Mouse (Mus musculus) 416B (cell line): ENCODE measurements around the gene Lama5.

Source experiments
- DNase-seq: peaks from one replicate; pipeline ENCODE4 v3.0.0; 2011; ENCODE audit warnings: low read depth

The Lama5 gene

DNA sequence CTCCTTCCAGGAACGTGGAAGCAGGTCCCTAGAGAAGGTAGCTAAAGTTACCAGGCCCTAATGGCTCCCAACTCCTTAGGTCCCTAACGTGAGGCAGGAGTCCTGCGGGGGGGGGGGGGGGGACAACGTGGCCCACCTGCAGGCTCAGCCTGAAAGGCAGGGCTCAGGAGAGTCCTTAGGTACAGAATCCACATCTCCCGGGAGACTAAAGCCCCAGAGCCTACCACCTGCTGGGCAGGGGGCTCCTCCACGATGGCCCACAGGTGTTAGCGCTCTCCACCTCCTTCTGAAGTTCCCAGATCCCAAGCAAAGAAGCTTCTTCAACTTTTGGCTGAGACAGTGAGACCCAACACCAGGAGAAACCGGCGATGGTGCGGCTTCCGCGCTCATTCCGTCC, 1.0 kb downstream of the Lama5 start:
- no peak for DNase-seq

DNA sequence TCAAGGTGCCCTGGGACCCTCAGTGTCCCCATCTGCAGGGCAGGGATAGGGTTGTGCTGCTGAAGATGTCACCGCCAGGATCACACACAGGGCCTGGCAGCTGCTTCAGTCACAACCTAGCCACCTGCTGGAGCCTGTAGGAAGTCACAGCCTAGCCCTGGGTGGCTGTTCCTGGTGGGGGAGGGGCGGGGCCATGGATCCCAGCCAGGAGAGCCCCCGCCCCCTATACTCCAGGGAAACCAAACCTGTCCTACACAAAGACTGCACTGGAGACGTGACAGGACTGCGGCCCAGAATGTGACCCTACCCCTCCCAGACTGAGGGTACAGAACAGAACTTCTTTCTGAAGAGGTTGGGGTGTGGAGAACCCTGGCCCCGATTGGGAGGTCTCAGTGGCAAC, 3.4 kb downstream of the Lama5 start:
- no peak for DNase-seq

DNA sequence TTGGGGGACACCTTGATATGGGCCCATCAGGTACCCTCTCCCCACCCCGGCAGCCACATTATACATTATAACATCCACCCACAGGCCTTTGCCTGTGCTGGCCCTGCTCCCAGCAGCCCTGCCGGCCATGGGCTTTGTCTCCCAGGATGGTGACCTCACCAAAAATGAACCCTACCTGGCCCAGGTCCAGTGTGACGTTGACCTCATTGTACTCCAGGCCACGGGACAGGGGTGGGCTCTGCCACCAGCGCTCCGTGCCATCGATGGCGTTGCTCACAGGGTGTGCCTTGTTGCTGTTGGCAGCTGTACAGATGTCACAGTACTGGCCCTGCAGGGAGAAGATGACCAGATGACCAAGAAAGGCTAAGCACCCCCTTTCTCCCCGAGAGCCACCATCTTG, 4.6 kb downstream of the Lama5 start:
- no peak for DNase-seq

DNA sequence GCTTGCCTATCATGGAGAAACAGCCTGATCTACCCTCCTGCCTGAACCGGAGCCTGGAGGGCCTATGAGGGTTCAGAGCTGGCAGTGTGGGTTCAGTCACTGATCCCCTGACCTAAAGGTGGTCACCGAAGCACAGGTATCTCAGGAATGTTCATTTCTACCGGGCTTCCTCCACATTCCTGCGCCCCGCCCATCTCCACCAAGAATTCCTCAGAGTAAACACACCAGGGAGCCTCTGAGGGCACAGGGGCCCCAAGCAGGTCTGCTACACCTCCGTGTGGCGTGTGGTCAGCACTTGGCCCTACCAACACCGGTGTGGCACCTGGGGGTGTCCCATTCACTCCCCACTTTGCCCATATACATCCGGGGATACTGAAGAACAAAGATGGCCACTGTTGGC, 5.5 kb downstream of the Lama5 start:
- DNase-seq = no peak

DNA sequence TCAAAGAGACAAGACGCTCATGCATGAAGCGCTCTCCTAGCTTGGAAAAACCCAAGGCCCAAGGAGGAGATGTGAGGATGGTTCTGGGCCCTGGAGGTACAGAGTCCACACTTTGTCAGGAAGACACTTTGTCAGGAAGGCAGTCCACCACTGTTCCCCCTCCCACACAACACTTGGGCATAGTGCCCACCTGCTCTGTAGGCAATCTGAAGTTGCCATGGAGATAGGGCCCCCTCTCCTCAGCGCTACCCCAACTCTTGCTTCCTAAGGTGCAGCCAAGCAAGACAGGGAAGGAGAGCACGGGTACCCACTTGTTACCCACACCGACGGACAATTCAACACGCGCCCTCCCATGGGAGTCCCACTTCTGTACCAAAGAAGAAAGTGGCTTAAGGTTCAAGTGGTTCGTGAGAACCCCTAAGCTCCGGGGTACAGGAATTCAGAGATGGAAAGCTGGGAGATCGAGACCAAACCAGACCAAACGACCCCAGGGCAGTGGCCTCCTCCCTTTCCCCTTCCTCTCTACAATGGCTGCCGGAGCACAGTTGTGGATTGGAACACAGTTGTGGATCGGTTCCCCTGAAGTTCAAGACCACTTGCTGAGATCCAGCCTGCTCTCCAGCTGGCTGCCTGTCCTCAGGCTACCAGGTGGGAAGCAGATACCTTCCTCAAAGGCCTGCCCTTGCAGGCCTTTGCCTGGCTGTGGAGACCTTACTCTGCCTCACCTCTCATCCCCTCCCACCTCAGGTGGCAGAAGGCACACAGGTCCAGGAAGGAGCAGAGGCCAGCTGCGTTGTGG, 6.3 kb downstream of the Lama5 start:
- DNase-seq = no peak

DNA sequence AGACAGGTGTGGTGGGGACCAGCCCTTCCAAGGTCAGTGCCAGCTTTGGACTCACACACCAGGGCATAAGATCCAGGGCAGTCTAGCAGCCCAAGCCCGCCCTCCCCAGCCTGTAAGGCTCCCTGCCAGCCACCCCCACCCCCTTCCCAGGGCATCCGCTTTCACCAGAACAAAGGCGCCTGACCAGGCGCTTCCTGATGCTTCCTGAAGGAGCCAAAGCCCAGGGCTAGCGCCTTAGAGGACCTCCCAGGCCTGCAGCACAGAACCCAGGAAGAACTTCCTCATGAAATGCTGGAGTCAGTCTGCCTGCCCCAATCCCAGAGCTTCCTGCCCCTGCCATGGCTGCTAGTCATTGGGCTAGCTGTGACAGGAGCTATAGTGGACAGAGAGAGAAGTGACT, 7.0 kb downstream of the Lama5 start:
- no peak for DNase-seq

DNA sequence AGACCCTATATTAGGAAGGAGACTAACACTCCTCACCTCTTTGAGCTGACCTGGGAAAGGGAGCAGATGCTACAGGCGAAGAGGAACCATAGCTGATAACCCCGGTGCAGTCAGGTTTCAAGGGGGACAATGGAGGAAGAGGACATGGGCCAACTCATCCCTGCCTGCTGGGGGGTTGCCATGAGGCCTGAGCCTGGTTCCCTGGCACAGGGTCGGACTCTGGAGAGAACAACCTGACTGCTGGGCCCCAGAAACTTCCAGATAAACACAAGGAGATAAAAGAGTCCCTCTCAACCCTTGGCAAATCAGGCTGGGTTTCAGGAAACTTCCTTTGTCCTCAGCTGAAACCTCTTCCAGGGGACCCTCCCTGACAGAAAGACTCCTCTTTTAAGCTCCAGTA, 7.4 kb downstream of the Lama5 start:
- no peak for DNase-seq

DNA sequence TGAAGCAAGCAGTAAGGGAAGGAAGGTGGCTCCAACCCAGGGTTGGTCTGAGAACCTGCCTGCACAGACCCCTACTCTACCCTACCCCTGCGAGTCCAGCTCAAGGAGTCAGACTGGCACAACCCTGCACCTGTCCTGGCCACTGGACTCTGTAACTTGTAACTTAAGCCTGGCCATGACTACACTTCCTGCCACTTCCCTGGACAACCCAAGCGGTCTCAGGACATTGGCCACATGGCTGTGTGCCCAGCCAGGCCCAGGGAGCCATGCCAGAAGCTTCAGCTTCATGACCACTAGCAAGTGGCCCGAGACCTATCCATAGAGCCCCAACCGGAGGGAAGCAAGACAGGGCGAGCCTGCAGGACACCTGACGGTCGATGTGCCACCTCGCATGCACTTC, 8.1 kb downstream of the Lama5 start:
- peak; percentile 42 for DNase-seq

DNA sequence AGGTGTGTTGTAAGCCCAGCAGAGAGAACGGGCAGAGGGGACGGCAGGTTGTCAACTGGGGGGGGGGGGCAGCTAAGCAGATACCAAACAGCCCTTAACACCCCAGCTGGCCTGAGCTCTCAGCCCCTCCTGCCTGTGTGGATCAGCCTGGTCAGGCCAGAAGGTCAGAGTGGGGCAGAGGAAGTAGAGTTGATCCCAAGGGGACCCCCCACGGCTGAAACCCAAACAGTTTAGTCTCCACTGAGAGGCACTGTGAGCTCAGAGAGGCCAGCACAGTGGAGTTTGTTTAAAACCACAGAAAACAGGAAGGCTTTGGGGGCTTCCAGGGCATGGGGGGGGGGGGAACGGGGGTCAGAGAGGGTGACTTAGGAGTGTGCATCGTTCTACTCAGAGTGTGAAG, 8.7 kb downstream of the Lama5 start:
- no peak for DNase-seq

DNA sequence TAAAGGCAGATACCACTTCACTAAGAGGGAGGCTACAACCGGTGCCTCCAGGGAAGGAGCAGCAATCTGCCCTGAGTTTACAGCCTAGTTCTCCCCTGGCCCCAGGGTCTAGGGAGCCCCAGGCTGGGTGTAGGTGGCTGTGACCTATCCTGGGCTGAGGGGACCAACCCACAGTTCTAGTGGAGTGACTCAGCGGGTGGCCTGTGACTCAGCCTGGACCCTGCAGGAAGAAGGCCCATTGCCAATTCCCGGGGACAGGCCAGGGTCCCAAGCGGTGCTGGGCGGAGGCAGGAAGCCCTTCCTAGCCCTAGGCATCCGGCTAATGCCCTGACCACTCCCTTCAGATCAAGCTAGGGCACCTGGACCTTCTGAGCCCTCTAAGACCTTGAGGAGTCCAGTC, 9.7 kb downstream of the Lama5 start:
- peak; percentile 75 for DNase-seq

DNA sequence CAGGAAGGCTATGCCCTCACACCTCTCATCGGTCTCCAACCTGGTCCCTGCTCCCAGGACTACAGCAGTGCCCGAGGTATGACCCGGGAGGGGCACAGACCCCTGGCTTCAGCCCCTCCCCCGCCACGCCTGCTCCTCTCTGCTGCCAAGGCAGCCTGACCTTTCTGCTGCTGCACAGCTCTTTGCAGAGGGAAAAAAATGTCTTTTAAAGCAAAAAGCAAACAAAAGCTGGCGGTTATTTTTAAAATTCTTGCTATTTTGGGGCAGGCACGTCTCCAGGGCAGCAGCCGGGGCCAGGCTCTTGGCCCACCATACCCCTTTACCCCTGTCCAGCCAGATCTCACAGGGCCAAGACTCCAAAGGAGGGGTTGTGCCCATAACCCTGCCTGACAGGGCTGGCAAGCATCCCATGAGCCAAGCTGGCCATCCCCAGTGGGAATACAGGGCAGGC, 10.6 kb downstream of the Lama5 start:
- no peak for DNase-seq

DNA sequence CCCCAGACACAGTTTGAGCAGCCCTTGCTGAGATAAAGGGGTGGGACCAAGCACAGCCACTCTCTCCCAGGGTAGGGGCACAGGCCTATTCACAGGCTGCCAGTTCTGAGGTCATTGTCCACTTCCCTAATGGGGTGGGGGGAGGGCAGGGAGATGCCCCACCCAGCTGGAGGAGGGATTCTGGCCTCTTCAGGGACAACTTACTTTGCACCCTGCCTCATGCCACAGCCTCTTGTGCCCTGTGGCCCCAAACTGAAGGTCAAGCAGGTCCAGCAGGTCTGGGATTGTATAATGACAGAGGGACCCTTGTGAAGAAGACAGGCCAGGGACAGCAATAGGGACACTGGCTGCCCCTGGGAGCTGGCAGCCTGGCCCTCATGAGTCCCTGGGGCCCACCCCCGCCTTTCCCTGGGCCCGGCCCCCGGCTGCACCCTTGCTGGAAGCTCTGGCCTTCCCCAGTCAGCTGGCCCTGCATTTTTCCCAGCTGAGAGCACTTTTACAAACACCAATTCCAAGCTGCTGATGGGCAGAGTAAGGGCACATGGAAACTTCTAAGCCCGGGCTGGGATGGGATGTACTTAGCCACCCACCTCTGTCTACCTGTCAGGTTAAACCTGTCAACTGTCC, 11.2 kb downstream of the Lama5 start:
- DNase-seq = no peak

DNA sequence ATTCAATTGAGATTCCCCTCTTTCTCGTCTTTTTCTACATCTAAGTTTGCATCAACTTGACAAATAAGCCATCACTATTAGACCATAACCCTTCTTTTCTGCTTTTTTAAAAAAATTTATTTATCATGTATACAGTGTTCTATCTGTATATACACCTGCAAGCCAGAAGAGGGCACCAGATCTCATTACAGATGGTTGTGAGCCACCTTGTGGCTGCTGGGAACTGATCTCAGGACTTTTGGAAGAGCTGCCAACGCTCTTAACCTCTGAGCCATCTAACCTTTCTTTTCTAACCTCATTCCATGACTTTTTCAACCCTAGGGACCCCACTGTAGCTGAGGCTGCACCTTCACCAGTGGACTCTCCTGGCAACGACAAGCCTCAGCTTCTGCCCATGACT, 13.4 kb downstream of the Lama5 start:
- DNase-seq = no peak

DNA sequence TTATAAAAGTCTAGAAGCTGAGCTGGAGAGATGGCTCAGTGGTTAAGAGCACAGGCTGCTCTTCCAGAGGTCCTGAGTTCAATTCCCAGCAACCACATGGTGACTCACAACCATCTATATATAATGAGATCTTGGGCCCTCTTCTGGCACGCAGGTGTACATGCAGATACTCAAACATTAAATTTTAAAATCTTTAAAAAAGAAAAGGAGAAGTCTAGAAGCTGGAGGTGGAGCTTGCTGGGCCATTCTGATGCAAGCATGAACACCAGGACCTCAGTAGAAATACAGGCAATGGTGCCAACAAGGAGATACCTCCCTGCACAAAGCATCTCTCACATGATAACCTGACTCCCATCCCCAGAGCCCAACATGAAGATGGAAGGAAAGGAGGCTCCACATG, 16.7 kb downstream of the Lama5 start:
- peak; percentile 60 for DNase-seq

DNA sequence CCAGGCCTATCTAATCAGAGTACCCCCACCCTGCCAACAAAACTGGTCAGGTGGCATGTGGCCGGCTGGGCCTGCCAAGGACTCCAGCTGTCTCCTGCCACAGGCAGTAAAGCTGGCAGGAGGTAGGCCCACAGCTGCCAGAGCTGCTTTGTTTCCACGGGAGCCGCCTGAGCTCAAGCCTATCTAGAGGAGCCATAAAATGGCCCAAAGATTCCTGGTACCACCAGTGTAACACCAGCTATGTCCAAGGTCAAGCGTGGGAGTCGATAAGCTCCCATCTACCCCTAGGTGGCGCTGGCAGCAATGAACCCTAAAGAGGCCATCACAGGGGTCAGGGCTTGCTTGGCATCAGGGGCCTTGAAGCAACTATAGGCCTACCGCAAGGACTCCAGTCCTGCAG, 17.8 kb downstream of the Lama5 start:
- DNase-seq = peak; percentile 68

DNA sequence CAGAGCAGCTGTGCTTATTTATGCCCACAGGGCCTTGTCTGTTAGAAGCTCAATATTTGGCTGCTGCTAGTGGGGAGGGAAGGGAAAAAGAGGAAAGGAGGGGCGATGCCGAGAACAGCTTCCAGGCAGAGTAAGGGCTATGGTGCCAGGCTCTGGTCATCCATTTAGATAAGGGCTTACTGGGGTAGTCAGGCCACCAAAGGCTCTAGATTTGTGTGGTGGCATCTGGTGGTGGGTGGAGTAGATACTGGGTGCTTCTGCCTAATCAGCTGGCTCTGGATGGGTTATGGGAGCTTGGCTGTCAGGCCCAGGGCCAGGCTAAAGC, 19.7 kb downstream of the Lama5 start:
- DNase-seq = no peak

DNA sequence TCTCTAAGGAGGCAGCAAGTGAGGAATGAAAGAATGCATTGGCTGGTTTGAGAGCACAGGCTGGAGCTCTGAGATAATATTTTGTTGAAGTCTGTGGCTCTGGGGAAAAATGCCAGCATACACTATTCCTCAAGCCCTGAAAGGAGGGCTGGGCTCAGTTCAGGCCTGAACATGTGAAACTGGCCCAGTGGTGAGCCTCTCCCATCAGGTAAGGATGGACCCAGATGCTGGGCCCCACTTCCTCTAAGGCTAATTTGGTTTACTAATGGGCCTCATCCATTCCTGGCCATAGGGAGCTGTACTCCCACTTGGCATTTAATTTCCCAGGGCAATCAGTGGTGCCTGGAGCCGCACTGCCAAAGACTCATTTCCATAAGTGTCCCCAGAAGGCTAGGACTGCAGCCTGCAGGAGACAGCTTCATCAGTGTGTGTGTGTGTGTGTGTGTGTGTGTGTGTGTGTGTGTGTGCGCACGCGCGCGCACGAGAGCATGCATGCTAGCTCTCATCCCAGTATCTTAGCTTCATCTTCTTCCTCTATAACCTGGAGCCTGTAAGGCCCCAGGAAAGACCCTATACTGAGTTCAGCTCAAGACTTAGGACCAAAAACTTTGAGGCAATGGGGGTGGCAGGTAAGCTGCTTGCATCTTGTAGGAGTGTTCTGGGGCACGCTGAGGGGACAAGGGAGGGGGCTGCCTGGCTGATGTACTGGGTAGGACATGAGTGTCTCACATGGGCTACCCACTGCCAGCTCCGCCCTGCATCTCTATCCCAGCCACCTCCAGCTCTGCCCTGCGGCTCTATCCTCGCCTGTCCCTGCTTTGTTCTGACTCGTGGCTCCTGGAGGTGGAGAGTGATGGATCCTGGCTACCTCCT, 20.3 kb downstream of the Lama5 start:
- no peak for DNase-seq

DNA sequence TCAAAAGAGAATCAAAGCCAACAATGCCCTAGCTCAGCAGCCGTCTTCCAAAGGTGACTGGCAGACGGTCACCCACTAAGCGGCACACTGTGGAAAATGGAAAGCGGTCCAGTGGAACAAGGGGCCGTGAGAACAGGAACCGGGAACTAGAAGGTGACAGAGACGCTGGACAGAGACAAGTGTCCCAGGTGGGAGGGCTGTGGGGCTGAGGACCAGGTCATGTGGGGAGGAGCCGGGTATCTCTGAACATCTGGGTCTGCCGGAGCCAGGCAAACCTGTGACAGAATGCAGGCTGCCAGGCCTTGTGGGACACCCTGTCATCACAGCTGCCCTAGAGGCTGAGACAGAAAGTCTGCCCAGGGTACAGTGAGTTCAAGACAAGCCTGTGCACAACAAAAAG, 21.2 kb downstream of the Lama5 start:
- no peak for DNase-seq

DNA sequence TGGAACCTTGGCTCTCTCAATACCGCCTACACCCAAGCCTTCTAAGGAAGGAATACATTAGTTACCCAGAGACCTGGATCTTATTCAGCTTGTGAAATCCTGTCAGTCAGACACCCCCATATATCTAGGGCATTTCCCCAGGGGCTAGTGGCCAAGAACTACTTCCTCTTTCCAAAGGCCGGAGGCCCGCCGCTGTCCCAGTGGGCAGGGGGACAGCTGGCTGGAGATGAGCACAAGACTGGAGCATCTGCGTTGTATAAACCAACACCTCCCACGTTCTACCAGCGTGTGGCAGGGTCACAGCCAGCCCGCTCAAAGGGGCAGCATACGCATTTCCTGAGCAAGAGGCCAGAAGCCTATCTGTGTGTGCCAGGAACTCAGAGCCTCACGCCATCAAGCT, 22.9 kb downstream of the Lama5 start:
- DNase-seq = no peak

DNA sequence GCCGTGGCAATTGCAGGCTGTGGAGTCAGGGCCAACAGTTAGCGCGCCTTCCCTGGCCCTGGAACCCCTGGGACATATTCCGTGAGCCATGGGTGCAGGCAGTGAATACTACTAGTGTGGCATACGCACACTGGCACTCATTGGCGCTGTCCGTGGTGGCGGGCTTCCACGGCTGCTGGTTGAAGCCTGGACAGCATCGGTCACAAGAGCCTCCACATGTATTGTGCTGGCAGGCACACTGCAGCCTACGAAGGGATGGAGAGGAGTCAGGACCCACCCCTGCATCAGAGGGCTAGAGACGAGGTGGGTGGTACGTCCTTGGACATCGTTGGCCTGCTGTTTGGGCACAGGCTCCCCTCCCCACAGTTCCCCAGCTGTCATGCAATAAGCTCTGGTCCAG, 23.4 kb downstream of the Lama5 start:
- no peak for DNase-seq

DNA sequence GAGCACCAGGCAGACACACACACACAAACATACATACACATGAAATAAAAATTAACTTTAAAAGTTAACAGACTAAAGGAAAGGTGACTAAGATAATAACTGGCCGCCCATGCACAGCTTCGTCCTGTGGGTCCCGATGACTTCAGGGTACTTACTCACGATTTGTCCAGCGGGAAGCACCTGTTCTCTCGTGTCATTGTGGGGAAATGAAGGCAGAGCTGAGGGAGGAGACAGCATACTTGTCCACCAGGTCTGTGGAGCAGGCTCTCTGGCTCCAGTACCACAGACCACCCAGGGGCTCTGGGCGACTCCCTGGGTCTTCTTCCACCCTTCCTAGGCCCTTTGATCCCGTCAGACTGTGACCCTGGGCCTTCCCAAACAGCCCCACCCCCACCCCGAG, 24.4 kb downstream of the Lama5 start:
- DNase-seq = no peak

DNA sequence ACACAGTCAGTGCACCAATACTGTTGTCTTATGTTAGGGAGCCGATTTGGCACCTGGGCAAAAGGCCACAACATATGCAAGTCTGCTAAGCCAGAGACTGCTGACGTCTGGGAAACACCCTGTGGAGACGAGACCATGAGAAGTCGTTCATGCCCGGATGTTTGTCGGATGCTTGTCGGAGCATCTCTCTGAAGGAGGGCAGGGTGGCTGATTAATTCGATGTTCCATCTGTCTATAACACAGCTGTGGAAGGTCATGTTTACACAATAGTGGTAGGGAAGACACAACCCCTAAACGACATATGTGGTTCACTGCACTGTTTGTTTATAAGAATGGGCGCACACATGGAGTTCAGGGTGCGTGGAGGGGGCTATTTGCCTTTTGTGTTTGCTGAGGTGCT, 25.0 kb downstream of the Lama5 start:
- DNase-seq = no peak

DNA sequence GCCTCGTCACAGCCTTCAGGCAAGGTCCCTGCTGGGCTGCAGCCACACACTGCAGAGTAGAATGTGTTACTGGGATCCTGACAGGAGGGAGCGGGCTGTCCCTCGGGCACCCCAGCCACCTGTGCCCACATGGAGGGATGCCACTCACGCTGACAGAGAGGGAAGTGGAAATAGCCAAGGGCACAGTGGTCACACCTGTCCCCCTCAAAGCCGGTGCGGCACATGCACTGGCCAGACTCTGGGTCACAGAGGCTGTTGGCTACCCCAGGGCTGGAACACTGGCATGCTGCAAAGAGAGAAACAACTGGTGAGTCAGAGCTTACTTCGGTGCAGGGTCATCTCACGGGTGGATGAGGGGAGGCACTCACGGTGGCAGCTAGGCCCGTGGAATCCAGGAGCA, 26.9 kb downstream of the Lama5 start:
- no peak for DNase-seq
